Mouse (Mus musculus) retina, postnatal 1 day (tissue): ENCODE results near the gene Eno3.

Experiments used
- DNase-seq: peaks from one replicate; pipeline ENCODE4 v3.0.0-alpha.2; 2012

Eno3 gene

DNA sequence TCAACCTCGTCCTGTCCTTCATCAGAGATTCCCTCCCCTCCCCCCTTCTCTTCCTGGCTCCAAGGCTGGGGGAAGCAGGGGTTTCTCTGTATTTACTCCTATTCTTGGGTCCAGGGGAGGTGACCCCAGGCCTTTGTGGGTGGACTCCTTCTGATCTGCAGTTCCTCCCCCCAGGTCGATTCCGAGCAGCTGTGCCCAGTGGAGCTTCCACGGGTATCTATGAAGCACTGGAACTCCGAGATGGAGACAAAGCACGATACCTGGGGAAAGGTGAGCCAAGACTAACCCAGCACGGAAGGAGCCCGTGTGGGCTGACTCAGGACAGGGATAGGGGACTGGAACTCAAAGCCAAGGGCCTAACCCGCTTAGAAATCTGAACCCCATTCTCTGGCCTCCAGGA lies 989 bp downstream of the Eno3 start:
- no peak for DNase-seq

DNA sequence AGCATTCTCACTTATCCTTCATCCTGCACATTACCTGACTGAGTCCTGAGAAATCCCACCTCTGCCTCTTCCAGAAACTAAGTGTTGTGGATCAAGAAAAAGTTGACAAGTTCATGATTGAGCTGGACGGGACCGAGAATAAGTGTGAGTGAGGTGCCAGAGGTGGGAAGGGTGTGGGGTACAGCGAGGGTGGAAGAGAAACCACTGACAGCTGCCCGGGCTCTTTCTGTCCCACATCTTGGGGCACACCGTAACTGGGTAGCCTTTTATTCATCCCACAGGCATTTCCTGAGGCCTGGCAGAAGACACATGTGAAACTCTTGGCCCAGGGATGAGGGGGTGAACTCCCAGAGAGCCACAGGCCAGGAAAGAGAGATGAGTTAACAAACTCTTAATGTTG lies 1.5 kb downstream of the Eno3 start:
- DNase-seq = no peak

DNA sequence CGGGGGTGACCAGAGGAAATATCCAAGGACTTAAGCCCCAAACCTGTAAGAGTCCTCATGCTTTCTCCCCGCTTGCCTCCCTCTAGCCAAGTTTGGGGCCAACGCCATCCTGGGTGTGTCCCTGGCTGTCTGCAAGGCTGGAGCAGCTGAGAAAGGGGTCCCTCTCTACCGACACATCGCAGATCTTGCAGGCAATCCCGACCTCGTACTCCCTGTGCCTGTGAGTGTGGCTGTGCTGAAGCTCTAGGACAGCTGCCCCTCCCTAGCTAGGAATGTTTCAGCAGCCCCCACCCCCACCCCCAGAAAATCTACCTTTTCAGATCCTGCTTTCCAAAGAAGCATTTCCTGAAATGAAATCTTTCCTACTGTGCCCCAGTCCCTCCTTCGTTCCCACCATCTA lies 1.9 kb downstream of the Eno3 start:
- DNase-seq = no peak

DNA sequence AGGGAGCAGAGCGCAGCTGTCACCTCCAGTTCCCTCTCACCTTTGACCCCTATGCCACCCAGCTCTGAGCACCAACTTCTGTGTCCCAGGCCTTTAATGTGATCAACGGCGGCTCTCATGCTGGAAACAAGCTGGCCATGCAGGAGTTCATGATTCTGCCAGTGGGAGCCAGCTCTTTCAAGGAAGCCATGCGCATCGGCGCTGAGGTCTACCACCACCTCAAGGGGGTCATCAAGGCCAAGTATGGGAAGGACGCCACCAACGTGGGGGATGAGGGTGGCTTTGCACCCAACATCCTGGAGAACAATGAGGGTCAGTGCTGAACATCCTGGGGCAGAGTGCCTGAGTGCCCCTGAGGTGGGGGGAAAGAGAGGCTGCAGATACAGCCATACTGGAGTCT lies 3.6 kb downstream of the Eno3 start:
- no peak for DNase-seq

DNA sequence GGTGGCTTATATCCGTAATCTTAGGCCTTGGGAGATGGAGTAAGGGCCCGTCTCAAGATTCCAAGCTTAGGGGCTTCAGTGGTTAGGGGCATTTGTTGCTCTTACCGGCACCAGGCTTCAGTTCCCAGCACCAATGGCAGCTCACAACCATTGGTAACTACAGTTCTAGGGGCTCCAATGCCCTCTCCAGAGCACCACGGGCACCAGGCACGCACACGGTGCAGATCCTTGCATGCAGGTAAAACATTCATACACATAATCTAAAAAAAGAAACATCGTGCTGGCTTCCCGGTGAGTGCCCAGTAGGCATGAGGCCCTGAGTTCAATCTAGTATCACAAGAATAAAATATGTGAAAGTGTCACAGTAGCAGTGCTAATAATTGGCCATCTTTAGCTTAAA lies 6.1 kb downstream of the Eno3 start:
- DNase-seq = no peak

DNA sequence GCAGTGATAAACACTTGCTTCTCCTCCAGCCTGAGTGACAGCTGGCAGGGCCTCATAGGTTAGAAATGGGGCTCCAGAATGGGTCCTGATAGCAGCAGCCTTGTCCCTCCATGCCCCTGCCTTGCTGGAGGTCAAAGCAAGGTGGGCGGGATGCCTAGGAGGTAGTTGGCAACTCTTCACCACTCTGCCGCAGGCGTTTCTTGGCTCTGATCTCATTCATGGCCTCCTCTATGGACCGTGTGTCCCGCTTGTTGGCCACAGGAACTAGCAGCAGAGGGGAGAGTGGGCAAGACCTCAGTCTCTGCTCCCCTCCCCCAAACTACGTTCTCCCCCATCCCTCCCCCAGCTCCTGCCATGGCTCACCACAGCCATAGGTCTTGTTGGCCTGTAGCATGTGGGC lies 7.0 kb downstream of the Eno3 start:
- DNase-seq = no peak

DNA sequence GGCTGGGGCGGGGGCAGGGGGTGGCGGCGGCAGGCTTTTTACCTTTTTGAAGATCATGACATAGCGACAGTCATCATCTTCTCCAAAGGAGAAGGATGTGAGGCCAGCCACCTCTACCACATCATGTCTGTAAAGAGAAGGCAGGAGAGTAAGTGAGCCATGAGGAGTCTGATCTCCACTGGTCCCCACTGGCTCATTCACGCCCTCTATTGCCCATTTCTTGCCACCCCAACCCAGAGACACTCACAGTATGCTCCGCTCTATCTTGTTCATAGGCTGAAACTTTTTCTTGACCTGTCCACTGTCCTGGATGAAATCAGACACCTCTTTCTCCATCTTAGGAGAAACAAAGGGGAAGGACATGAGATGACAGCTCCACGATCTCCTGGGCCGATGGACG lies 7.7 kb downstream of the Eno3 start:
- no peak for DNase-seq

DNA sequence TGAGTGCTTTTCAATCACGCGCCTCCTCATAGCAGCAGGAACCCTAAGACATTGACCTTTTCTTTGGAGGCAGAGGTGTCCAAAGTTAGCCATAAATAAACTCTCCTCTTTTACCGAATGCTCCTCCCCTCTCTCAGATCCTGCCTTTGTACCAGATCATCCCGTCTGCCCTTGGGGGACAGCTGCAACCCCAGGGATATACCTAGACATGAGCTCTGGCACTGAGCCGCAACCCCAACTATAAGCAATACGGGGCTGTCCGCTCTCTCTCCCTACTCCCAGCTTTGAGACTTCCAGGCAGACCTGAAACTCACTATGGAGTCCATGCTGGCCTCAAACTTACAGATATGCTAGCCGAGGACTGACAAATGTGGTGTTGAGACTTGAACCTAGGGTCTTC lies 9.7 kb downstream of the Eno3 start:
- DNase-seq = no peak

DNA sequence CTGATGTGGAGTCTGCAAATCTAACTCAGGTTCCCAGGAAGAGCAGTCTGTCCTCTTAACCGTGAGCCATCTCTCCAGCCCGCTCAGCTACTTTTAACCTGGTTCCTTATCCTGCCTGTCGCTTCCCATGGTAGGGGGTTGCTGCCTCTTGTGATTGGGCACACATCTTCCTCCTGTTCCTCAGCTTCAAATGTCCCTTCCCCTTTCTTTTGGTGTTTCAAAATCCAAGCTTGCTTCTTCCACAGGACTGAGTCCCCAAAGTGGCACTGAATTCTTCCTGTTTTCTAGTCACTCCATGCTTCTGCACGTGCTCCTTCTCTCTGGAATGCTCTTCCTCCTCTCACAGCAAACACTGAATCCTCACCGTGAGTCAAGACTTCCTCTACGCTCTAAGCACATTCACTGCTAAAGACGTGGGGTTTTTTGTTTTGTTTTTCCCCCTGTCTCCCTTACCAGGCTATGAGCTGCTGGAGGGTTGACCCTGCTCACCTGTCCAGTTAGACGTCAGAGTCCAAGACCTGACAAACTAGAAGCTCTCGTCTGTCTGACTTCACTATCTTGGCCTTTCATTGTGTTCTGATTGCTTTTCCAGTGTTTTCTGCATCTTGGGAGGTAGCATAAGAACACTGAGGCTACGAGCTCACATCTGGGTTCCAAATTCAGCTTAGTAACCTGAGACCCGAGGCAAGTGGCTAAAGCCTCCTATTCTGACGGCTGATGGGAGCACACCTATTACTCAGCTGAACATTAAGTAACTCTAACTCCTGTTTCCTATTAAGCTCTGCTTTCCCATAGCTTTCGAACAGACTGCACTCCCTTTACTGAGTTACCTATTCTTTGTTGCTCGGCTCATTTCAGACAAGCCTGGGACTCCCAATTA lies 10.5 kb downstream of the Eno3 start:
- DNase-seq = no peak

DNA sequence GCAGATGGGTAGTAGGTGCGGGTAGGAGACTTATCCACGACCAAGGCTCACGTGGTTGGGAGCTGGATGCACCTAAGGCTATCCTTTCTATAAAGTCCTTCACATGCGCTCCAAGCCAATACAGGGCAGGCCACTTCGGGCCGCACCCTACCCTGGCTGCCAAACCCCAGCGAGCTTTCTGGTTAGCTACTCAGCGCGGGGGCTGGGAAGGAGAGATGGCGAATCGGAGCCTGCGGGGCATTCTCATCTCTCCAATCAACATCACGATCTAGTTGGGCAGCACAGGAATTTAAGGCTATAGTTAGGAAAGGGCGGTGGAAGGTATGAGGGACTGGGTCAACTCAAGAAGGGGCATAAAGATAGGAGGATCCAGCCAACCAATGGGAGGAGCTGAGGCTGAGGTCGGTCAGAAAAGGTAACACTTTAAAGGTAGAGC lies 11.4 kb downstream of the Eno3 start:
- no peak for DNase-seq

DNA sequence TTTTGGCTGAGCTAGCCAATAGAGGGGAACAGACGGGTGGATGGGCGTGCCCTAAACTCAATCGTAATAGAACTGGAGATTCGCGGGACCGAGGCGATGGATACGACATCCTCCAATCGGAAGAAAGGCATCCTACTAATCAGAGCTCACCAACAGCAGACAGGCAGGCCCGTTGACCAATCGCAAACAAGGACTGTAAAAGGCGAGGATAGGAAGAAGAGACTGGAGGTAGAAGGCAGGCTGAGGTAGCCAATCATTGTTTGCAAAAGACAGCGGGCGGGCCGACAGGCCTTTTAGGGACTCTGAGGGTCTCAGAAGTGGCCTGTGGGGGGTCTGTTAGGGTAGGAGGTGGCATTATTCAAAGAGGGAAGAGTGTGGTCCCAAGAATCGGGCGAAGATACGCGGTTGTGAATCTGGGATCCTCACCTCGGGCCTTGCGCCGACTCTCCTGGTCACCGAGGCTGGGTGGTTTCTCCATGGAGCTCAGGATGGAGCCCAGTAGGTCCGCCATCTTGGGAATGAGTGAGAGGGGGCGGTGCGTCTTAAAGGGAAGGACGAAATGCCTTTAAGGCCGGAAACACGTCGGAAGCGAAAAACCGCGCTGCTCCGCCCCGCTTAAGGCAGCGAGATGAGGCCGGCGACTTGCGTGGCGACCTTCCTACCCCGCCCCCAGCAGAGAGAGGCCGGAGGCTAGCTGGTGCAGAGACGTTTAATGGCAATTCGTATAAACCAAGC lies 11.9 kb downstream of the Eno3 start, which contains the start of gene Spag7:
Gene Spag7 (minus strand): TSS at position 646 of the 735 bp plus-strand sequence.
- peak; percentile 100 for DNase-seq

DNA sequence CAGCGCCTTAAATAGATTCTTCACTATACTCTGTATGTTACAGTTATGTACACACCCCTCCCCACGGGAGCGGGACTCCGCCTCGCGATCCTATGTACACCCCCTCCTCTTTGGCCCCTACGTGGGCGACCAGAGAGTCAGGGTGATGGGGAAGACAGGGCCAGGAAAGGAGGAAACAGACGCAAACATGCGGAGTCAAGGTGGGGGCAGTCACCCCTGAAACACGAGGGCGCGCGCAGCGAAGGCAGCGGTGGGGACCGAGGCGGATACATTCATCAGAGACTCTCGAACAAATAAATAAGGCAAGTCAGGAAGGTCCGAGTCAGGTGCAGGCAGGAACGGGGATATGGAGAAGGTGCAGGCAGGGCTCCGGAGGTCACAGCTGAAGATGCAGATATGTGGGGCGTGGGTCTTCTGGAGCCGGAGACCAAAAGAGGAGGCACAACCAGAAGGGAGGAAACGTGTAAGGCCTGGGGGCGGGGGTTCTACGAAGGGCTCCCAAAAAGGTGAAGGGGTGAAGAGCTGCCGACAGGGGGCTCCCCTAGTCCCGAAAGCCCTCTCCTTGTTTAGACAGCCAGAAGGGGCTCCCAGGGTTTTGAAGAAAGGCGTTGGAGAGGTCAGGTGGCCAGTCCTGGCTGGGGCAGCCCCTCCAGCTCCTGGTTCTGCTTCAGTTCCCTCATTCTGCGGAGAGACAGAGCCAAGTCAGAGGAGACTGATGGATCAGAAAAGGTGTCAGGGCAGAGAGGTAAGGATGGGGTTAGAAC lies 12.8 kb downstream of the Eno3 start:
- DNase-seq = peak; percentile 83

DNA sequence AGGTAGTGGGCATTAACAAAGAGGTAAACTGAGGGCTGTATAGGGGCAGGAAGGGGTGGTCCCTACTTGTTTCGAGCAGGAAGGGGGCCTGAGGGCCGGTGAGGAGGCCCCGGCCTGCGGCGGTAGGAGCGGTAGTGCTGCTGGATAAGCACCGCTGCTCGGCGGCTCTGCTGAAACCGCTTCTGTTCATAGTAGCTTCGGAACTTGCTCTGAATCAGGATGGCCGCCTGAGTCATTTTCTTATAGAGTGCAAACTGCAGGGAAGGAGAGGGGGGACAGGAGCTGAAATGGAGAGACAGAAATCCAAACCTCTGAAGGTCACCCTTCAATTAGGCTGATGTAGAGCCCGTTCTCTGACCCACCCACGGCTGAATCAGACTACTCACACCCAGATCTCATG lies 13.5 kb downstream of the Eno3 start:
- DNase-seq = no peak

DNA sequence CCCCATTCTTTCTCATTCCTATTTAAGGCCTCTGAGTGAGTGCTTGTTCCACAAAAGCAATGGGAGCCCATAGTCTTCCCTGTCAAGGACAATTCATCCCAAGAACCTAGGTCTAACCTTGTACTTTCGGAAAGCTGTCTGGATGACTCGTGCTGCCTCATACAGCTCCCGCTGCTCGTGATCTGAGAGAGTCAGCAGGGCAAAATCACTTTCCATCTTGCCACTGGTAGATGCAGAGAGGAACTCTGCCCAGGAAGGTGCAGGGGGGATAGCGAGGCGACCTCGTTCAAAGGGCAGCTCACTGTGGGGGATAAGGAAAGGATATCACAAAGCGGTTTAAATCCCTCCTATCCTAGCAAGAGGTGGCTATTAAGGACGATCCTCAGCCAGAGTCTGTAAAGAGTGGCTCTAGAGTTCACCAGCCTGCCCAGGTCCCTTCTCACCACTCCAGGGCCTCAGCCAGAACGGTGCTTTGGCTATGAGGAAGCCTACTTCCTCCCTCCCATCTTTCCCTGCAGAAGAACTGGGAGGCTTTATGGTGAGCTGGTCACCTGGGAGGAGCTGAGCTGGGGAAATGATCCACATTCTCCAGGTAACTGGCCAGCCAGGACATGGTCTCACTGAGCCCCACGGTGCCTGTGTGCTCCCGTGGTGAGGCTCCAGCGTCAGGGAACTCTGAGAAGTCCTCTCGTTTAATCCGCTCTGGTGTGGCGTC lies 14.5 kb downstream of the Eno3 start:
- peak; percentile 13 for DNase-seq

DNA sequence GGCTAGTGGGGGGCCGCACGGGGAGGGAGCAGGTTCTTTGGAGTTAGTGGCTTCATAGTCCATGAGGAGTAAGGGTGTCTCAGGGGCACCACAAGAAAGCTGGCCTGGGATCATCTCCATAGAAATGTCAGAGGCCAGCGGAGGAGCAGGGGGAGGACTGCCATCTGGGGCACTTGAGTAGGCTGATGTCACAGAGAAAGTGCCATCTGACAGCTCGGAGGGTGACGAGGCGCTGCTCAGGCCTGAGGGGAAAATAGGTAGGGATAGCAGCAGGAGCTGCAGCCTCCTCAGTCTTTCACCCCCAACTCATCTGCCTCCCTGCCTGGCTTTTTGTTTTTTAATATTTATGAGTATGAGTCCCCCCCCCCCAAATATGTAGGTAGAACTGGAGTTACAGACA lies 17.0 kb downstream of the Eno3 start:
- no peak for DNase-seq

DNA sequence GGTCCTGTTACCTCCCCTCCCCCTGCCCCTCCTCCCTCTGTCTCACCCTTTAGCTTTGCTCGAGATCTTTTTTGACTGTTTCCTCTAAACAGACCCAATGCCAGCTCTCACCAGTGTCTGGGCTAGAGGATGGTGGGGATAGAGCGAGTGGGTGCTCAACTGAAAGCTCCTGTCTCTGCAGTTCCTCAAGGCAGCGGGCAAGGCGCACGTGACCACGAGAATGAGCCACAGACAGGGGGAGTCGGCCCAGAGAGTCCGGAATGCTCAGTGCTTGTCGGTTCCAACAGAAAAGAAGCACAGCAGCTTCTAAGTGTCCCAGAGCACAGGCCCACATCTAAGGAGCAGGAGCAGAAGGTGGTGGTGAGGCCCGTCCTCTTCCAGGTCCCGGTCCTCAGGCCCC lies 17.5 kb downstream of the Eno3 start:
- no peak for DNase-seq

DNA sequence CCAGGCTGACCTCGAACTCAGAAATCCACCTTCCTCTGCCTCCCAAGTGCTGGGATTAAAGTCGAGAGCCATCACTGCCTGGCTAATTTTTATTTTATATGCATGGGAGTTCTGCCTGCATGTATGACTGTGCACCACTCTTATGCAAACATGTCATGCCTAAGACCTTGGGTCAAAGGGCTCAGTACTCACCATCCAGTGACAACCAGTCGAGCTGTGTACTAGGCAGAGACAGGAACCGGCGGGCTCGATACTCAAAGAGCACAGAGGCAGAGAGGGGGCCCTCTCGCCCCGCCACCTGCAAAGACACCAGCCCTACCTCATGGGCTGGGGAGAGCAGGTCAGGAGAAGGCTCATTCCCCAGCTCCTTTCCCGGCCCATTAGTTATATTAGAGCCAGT lies 21.1 kb downstream of the Eno3 start:
- DNase-seq = no peak

DNA sequence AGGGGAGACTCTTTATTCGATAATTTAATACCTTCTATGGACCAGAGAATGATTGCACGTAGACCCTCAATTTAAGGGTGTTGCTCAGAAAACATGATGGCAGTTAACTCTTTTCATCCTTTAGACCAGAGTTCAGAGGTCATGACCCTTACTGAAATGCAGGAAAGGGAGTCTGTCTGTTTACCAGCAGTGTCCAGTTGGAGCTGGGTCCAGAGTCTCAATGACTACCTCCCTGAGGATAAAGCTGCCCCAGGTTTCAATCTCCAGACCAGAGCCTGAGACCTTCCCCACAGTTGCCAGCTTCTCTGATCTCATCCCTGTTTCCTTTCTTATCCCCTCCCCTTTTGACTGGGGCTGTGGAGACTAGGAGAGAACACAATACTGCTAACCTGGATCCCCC lies 21.6 kb downstream of the Eno3 start:
- DNase-seq = no peak

DNA sequence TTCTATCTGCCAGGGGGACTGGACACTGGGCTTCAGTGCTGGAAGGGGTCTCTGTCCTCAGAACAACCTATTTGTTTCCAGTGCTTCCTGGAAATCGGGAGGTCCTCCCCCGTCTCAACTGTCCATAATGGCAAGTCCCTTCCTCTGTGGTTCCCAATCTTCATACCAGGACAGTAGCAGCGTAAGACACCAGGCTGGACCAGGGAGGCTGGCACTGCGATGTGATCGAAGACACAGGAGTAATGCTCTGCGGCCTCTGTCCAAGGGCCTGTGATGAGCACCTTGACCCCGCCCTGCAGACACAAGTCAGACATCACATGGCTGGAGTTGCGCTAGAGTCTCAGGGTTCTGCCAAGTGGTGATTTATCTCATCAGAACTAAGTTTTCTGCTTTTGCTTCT lies 22.4 kb downstream of the Eno3 start:
- no peak for DNase-seq

DNA sequence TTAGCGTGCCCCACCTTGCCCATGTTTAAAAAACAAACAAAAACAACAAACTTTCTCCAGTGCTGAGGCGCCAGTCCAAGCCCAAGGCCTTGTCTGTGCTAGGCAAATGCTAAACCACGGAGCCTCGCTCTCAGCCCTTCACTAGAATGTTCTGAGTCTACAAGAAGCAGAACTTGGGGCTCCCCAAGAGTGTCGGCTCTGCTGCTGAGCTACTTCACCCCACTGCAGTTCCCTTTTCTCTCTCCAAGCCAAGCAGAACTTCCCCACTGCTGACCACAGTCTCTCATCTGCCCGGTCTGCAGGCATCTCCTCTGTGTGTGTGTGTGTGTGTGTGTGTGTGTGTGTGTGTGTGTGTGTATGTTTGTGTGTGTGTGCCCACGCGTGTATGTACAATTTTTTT lies 22.9 kb downstream of the Eno3 start:
- DNase-seq = no peak

DNA sequence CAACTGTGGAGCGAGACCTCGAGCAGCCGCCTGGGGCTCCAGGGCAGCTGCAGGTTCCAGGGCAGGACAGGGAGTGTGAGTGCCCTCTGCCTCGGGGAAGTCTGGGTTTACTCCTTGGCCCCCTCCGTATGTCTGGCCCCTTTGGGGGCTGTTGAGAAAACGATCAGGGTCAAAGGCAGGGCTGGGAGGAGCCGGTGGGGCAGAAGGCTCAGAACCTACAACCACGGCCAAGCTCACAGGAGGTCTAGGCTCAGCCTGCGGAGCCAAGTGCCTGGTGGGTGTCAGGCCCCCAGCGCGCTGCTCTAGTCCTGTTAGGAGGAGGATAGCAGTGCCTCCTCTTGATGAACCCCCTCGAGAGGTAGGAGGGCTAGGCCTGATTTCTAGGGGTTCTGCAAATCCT lies 24.2 kb downstream of the Eno3 start:
- no peak for DNase-seq

DNA sequence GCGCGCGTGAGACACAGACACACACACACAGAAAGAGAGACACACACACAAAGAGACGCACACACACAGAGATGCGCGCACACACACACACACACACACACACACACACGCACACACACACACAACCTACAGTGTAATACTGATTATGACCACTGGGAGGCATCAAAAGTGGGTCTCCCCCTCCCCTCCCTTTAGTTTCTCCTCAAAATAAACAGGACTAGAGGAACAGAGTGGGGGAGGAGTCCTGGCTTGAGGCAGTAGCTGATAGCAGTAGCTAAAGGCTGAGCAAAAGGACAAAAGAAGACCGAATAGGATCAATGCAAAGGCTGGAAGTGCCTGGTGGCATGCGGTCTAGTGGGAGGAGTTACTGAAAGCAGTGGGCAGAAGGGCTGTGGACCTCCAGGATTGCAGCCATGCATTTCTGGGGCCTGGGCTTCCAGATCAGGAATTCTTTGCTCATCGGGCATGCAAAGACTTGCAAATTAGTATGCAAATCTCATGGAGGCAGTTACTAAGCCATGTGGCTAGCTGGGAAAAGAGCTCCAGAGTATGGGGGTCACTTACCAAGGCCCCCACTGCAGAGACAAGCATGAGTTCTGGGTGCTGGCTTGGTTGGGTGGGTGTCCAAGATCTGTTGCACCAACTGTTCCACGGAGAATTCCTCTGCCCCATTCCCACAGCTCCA lies 25.0 kb downstream of the Eno3 start:
- DNase-seq = peak; percentile 90
